Mouse (Mus musculus) forebrain, postnatal 0 days (tissue): ENCODE data around the gene Klf11. TPM values are rescaled to one million over a fixed set of nuclear protein-coding genes. Genes with fewer than 3 reads are reported as not detected.

Experiments
- ATAC-seq: fragments of 200-750 bp; cut with Nextera tagmentation; 2 replicates; pipeline ENCODE4 v1.8.0; 2017; ENCODE audit warnings: mild to moderate bottlenecking, moderate library complexity
- DNase-seq: peaks from one replicate; pipeline ENCODE4 v3.0.0-alpha.2; 2015
- H3K27ac ChIP-seq: fragments of 300-500 bp; sonication (generic); 2 replicates; pipeline ENCODE4 v1.5.1; 2014; ENCODE audit warnings: low read depth, mild to moderate bottlenecking, antibody characterized with exemption, low read length, moderate library complexity, mixed read lengths
- H3K27me3 ChIP-seq: fragments of 300-500 bp; sonication (generic); 2 replicates; pipeline ENCODE4 v1.6.1; 2014; ENCODE audit warnings: mild to moderate bottlenecking, low read length, mixed read lengths; ENCODE audit not compliant: insufficient read depth
- H3K36me3 ChIP-seq: fragments of 300-500 bp; sonication (generic); 2 replicates; pipeline ENCODE4 v1.6.1; 2014; ENCODE audit warnings: mild to moderate bottlenecking, moderate library complexity; ENCODE audit not compliant: insufficient read depth
- H3K4me1 ChIP-seq: fragments of 300-500 bp; sonication (generic); 2 replicates; pipeline ENCODE4 v1.6.1; 2014; ENCODE audit warnings: antibody characterized with exemption; ENCODE audit not compliant: insufficient read depth
- H3K4me2 ChIP-seq: fragments of 300-500 bp; sonication (generic); 2 replicates; pipeline ENCODE4 v1.6.1; 2014; ENCODE audit warnings: low read depth, mild to moderate bottlenecking, moderate library complexity
- H3K4me3 ChIP-seq: fragments of 300-500 bp; sonication (generic); 2 replicates; pipeline ENCODE4 v1.5.1; 2014; ENCODE audit warnings: low read depth, low read length, mixed read lengths
- H3K9ac ChIP-seq: fragments of 300-500 bp; sonication (generic); 2 replicates; pipeline ENCODE4 v1.6.1; 2014; ENCODE audit warnings: mild to moderate bottlenecking
- H3K9me3 ChIP-seq: fragments of 300-500 bp; sonication (generic); 2 replicates; pipeline ENCODE4 v1.6.1; 2016; ENCODE audit warnings: low read length
- CTCF ChIP-seq: sonication (generic); IDR thresholded peaks from 2 replicates; pipeline ENCODE4 v1.5.1; 2016; ENCODE audit warnings: antibody characterized with exemption, control low read depth, low read depth
- WGBS: fragments of 180-500 bp; shearing (Covaris S2); extraction: QIAGEN DNeasy Blood & Tissue Kit; methylation state at CpG from one replicate; pipeline ENCODE4 v1.1.7; 2014; 5-methylcytosine and 5-hydroxymethylcytosine counted together
- polyA plus RNA-seq: library from polyadenylated mRNA; unstranded; fragments of >200 nt; fragmentation: Nextera tagmentation; extraction: Ambion mirVana; gene quantifications from 2 replicates; pipeline ENCODE4 v1.2.1, GENCODE M21; 2015
- total RNA-seq: library from RNA; depleted of rRNA; stranded (reverse); fragments of >200 nt; gene quantifications from 2 replicates; pipeline ENCODE4 v1.2.3, GENCODE M21; 2014; rRNA removed

Gene Klf11
- total and polyA plus RNA-seq, 2 experiments from 2014 or later = 22.9 to 30.7 TPM

- TF ChIP-seq CTCF = no peak
- DNase-seq = no peak
Observed at GRCm38 (mm10) chr12:24709409-24709808, 58.3 kb downstream of the Klf11 start.

GRCm38 (mm10) chr12:24709831-24710508, 58.9 kb downstream of the Klf11 start:
- 23% methylated on average over 5 of the region's 5 CpGs for WGBS
- Histone ChIP-seq H3K4me3 (no peak overlapping the region), H3K27ac (no peak overlapping the region), H3K36me3 (no peaks in the 10 kb centered on the region; the same call in 1 of the 2 replicates), H3K9me3 (no peaks in the 10 kb centered on the region), H3K27me3 (no peaks in the 10 kb centered on the region; the same call in 1 of the 2 replicates), H3K4me1 (peaks cover 11% of the 10 kb centered on the region; the same call in 1 of the 2 replicates), H3K4me2 (peak overlapping the region; percentile 73), H3K9ac (no peak overlapping the region)
- peak; percentile 80 for TF ChIP-seq CTCF
- ATAC-seq (peak; percentile 34), DNase-seq (peak; percentile 85)

More at GRCm38 (mm10) chr12:24709409-24709808, 58.3 kb downstream of the Klf11 start:
- 19% methylated on average over 6 of the region's 6 CpGs for WGBS
- Histone ChIP-seq H3K27me3 (no peaks in the 10 kb centered on the region; the same call in 1 of the 2 replicates), H3K9ac (peak overlapping the region; percentile 73; the same call in 1 of the 2 replicates), H3K4me1 (peaks cover 11% of the 10 kb centered on the region; the same call in 1 of the 2 replicates), H3K36me3 (no peaks in the 10 kb centered on the region; the same call in 1 of the 2 replicates), H3K27ac (no peak overlapping the region), H3K9me3 (no peaks in the 10 kb centered on the region), H3K4me3 (peak overlapping the region; percentile 83), H3K4me2 (peak overlapping the region; percentile 73)
- no peak for ATAC-seq

GRCm38 (mm10) chr12:24710672-24711071, 59.6 kb downstream of the Klf11 start:
- TF ChIP-seq CTCF = peak; percentile 58
- Histone ChIP-seq H3K27ac (no peak overlapping the region), H3K36me3 (no peaks in the 10 kb centered on the region; the same call in 1 of the 2 replicates)

More at GRCm38 (mm10) chr12:24710672-24711071, 59.6 kb downstream of the Klf11 start:
- Histone ChIP-seq H3K4me2 (no peak overlapping the region), H3K4me3 (no peak overlapping the region), H3K9ac (no peak overlapping the region), H3K27me3 (no peaks in the 10 kb centered on the region; the same call in 1 of the 2 replicates), H3K9me3 (no peaks in the 10 kb centered on the region), H3K4me1 (peaks cover 11% of the 10 kb centered on the region; the same call in 1 of the 2 replicates)
- 57% methylated on average over 5 of the region's 5 CpGs for WGBS
- DNase-seq (peak; percentile 31), ATAC-seq (no peak)

Other genes starting within 250 kb of the Klf11 start
- 28.5 and 33.6 TPM in 2 replicates for gene Taf1b, start 152.9 kb upstream of the Klf11 start, total RNA-seq
- 30.5 and 35.3 TPM in 2 replicates for gene Taf1b, start 152.9 kb upstream of the Klf11 start, polyA plus RNA-seq
- gene Grhl1, start 79.0 kb upstream of the Klf11 start, total RNA-seq = 2.7 and 2.9 TPM in 2 replicates
- 1.3 and 2.3 TPM in 2 replicates for gene Grhl1, start 79.0 kb upstream of the Klf11 start, polyA plus RNA-seq
- gene Cys1, start 30.5 kb downstream of the Klf11 start, total RNA-seq = 4.2 and 5.8 TPM in 2 replicates
- 2.1 and 2.3 TPM in 2 replicates for gene Cys1, start 30.5 kb downstream of the Klf11 start, polyA plus RNA-seq
- gene Rrm2, start 57.0 kb downstream of the Klf11 start, total RNA-seq = 18.2 and 19.2 TPM in 2 replicates
- gene Rrm2, start 57.0 kb downstream of the Klf11 start, polyA plus RNA-seq = 50.3 and 50.7 TPM in 2 replicates
- 60.2 and 69.3 TPM in 2 replicates for gene Mboat2, start 179.6 kb downstream of the Klf11 start, total RNA-seq
- gene Mboat2, start 179.6 kb downstream of the Klf11 start, polyA plus RNA-seq = 54.0 and 73.2 TPM in 2 replicates